Mouse (Mus musculus) embryo, embryonic 10 days (tissue): ENCODE data around the gene Mob3b.
"Not testable (repeated sequence)": the region's sequence is repeated elsewhere in the genome, so short reads cannot be mapped to it uniquely, and the experiment has no call there.

Source experiments
- DNase-seq: peaks from one replicate; pipeline ENCODE4 v3.0.0-alpha.2; 2015; ENCODE audit warnings: low spot score

Mob3b gene

DNA sequence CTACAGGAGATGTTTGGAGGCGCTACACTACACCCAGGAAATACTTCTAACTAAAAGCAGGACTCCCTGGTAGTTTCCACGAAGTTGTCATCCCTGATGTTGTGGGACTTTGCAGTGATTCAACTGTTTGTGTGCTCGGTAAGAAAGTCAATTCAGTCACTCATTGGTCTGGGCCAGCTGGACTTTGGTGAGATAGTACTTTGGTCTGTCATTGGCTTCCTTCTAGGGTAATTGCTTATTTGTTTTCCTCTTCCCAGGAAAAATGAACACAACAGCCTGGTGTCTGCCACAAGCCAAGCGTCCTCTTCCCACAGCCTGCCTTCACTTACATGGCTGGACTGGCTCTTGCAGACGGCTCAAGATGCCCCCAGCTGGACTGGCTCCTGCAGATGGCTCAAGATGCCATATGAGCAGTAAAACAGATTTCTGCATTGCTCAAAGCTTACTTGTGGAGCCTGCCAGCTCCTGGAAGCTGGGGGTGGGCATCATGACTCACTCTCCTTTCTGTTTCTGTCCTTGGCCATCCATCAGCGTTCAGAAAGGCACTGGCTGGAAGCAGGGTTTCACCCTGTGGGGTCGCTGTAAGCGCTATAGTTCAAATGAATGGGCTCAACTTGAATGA lies 190.8 kb downstream of the Mob3b start:
- peak; percentile 17 for DNase-seq

DNA sequence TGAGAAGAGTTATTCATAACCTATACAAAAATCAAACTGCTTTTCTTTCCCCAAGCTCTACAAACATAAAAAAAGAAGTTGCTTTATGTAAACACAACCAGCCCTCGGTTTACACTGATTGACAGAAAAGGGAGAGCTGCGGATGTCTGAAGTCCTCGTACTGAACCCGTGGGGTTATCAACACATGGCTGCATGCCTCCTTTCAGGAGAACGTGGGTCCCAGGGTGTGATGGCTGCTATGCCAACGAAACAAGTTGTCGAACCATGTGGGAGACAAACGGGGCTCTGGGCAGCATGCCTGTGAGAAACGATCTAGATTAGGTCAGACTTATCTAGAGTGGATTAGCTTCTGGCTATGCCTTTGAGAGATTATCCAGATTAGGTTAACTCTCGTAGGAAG lies 192.4 kb downstream of the Mob3b start:
- no peak for DNase-seq

DNA sequence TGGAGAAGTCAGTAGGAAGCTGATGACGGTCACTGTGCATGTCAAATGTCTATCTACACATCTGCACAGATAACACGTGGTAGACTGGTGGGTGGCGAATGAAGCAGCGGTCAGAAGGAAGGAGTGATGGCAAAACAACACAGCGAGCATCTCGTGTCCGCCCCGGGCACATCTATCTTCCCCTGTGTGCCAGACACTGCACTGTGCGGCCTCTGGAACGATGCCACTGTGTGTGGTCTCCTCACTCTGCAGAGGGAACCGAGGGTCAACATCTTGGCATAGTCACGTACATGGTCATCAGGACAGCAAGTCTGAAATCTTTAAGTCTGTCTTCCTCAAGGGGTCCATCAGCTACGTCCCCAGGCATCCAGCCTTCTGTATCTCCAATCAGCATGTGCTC lies 193.3 kb downstream of the Mob3b start:
- peak; percentile 13 for DNase-seq

DNA sequence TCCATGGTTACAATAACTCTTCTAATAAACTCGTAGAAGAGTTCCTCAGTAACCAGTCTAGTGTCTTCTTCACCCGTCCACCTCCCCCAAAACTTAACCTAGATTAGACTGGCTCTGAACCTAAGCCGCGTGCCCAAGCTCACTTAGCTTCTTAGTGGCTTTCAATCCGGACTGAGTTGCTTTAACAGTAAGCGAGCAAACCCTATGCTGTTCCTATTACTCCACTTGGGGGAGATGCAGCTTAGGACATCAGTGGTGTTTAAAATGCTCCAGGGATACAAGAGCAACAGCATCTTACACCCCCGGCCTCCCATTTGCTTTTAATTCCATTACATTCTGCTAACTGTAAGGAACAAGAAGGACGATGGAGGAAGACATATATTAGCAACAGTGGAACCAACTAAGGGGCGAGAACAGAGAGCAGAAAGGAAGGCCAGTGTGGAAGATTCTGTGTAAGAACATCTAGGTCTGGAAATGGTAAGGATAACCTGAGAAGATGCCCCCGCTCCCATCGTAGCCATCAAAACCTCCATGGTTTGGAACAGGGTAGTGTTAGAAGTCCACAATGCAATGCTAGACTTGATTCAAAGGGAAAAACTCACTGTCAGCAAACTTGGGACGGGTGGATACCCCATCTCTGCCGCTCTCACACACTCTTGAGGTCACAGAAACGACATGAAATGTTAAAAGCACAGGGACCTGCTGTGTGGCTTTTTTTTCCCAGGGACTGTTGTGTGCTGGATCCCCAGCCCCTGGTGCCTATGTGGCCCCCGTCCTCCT lies 196.3 kb downstream of the Mob3b start:
- DNase-seq, result peak; percentile 36

DNA sequence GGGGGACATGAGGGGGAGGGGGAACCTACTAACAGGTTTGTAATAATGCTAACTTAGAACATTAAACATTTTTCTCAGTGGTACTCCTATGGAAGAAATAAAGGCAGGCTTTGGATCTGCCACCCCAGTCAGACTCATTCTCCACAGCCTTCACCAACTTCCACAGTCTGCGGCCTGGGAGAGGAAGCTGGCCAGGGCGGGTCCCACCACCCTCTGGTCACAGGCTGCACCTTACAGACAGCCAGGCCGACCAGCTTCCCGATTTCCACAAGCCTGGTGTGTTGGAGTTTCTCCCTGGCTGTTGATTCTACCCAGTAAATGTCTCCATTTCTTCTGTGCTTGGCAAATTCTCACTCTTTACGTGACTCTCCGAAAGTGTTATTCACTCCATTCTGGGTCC lies 197.8 kb downstream of the Mob3b start:
- DNase-seq, result no peak

DNA sequence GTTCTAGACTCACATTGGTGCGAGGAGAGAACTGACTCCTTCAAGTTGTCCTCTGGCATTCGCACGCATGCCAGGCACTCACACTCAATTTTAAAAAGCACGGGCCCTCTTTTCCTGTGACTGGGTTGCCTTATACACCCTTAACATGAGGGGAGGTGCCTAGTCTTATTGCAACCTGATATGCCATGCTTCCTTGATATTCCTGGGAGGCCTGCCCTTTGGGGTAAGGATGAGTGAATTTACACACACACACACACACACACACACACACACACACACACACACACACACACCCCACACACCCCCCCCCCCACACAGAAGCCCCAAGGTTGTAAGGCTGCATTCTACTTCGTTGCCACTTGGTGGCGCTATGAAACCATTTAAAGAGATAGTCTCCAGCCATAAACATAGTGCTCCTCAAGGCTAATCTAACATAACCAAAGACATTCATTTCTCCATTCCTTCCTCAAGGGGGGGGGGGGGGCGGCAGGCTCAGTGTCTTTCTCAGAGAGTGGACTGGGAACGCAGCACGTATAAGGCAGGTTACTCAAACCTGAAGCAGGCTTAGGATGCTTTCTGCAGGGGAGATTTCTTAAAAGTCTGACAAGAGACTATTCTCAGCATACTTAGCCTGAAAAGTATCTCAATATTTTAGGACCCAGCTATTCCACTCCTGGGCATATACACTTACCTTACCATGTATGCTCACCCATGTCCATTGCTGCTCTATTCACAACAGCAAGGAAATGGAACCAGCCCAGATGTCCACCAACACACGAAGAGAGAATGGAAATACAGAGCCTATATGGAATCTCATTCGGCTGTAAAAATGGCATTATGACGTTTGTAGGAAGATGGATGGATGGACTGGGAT lies 198.9 kb downstream of the Mob3b start:
- DNase-seq, result peak; percentile 75

DNA sequence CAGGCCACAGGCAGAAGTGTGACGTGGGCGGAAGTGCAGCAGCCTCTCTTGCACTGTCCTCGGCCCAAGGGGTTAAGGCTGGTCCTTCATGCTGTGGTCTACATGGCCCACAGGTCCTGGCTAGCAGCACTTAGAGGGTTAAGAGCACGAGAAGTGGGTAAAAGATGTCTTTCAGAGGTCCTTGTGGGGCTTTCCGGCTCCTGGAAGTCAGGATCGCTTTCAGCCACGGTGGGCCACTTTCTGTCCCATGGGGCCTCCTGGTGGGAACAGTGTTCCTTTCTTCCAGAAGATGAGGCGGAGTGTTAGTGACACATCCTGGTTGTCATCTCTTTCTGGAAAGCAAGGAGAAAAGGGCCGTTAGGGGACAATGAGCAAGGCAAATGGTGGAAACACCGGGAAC lies 203.6 kb downstream of the Mob3b start:
- no peak for DNase-seq

DNA sequence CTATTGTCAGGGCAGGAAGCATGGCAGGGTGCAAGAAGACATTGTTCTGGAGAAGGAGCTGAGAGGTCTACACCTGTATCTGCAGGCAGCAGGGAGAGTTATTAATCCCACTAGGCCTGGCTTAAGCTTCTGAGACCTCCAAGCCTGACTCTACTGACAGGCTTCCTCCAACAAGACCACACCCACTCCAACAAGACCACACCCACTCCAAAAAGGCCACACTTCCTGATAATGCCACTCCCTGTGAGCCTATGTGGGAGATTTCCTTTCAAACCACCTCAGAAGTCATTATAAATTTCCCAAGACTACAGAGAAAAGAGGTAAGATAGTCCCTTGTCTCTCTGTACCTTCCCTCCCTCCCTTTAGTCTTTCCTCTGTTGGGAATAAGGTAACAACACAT lies 210.1 kb downstream of the Mob3b start:
- DNase-seq, result no peak

DNA sequence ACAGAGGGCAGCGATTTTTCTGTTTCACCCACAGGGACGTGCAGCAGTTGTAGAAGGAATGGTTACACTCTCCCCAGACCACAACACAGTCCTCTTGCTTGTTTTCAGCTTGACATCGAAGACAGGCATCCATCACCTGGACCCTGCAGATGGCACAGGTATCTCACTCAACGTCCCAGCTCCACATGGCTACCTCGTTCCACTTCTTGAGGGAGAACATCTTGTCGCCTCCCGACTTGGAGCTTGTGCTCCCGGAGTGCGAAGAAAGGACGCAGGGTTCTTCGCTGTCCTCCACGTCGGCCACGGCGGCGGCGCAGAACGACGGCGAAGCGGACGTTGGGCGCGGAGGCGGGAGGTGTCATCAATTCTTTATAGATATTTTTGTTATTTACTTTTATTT lies 216.2 kb downstream of the Mob3b start:
- DNase-seq, result no peak

DNA sequence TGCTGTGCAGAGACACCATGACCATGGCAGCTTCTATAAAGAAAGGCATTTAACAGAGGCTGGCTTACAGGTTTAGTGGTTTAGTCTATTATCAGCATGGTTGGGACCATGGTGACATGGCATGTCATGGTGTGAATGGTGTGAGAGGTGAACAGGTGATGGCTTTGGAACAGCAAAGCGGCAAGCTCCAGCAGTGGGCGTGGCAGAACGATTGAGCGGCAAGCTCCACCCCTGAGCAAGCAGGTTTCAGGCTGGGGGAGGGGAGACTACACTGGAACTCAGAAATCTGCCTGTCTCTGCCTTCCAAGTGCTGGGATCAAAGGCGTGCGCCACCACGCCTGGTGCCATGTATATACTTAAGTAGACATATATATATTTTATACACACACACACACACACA lies 228.9 kb downstream of the Mob3b start:
- not testable (repeated sequence) for DNase-seq

DNA sequence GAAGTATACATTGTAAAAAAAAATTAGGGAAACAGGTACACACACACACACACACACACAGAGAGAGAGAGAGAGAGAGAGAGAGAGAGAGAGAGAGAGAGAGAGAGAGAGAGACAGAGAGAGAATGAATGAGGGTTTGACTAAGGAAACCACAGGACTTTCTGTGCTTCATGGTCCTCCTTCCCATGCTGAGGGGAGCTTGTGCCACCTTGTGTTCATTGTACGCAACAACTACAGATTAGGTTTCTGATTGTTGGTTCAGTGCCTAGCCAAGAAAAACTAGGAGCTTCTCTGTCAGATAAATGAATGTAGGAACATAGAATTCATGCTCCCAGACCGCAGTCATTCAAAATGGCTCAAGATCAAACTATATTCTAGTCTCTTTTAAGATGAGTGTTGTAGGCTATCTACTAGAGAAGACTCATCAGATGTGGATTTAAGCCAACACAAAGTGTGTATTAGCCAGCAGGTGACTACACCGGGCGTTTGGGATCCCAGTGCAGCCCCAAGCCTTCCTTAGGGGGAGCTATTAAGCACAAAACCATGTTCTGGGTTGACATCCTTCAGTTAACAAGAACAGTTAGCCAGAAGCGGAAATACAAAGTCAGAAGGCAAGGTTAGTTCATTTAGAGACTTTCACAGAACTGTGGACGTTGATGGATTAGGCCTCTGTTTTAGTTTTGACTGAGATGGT lies 235.0 kb downstream of the Mob3b start:
- DNase-seq, result peak; percentile 86

DNA sequence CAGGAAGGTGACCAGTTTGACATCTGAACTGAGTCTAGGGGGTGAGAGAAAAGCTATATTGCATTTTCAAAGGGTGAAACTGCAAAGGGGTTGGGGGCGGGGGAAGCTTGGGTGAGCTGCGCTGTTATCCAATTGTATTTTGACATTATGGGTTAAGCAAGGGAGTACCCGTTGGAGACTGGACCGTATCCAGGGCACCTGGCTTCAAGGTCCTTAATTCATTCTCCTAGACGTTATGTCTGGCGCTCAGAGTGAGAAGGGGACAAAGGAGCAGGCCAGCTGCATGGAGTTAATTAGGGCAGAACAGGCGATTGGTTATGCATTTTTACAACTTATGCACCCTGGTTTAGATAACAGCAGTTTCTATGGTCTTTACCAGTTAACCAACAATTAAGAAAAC lies 239.9 kb downstream of the Mob3b start:
- DNase-seq, result no peak

DNA sequence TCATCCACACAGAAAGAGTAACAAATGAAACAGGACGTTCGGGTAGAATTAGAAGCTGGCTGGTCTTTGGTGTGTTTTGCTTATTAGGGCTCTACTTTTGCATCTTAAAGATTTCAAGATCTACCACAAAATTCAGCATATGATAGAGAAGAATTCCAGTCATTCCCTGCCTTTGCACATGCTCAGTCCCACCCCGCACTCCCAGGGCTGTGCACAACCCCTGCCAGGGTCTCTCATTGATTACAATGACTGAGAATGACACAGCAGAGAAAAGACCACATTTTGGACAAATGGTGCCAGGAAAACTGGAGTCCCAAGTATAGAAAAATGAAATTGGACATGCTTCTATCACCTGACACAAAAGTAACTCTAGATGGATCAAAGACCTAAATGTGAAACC lies 245.1 kb downstream of the Mob3b start:
- no peak for DNase-seq

DNA sequence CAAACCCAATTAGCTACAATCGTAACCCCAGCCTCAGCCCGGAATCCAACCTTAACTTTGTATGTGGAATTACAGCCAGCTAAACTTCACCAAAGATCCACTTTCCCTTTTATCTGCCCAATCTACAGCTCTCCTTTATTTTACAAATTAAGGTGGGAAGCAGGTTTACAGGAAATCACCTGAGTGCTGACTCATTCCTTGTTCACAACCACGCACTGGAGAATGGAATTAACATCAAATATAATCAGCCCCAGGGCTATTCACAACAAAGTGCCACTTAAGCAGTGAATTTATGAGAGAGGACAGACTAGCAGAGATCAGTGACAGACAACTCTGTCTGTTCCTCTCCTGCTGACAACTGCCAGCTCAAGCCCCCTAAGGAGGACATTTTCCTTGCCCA lies 245.9 kb downstream of the Mob3b start:
- DNase-seq, result no peak

DNA sequence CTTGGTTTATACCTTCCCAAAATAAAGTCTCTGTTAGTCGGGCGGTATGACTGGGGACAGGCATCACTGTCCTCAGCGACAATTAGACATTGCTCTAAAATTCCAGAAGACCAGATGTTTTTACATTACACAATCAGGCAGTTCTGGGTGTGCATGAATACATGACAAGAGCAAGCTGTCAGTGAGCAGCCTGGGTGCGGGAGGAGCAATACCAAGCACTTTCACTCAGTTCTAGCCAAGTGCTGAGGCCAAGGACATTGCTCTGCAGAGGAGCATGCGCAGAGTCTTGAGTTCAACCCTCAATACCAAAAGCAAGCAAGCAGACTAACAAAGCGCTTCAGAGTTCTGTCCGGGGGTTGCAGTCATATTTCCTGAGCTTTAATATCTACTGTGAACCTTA lies 249.2 kb downstream of the Mob3b start:
- DNase-seq, result no peak

DNA sequence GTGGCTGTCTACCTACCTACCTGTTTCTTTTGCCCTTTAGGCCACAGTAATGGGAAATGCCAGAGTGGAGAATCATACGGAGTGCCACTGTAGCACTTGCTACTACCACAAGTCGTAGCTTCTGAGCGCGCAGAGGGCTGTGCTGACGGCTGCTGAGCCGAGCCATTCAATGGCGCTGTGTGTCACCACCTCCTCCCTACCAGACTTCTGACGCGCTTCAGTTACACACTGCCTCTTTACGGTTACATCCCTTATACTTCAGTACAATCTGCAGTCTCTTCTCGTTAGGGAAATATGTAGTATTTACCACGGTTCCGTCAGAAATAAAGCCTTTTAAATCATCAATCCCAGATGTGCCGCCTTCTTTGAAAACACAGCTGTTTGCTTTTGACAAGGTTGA lies 250.3 kb downstream of the Mob3b start:
- DNase-seq, result peak; percentile 37

DNA sequence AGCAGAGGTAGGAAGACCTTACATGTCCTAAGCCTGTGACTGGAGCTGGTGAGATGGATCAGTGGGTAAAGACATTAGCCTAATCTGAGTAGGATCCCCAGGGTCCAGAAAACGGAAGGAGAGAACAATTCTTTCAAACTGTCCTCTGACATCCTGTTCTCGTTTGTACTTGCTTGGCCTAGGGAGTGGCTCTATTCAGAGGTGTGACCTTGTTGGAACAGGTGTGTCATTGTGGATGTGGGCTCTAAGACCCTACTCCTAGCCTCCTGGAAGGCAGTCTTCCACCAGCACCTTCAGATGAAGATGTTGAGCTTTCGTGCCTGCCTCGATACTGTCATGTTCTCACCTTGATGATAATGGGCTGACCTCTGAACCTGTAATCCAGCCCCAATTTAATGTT lies 251.1 kb downstream of the Mob3b start:
- no peak for DNase-seq

DNA sequence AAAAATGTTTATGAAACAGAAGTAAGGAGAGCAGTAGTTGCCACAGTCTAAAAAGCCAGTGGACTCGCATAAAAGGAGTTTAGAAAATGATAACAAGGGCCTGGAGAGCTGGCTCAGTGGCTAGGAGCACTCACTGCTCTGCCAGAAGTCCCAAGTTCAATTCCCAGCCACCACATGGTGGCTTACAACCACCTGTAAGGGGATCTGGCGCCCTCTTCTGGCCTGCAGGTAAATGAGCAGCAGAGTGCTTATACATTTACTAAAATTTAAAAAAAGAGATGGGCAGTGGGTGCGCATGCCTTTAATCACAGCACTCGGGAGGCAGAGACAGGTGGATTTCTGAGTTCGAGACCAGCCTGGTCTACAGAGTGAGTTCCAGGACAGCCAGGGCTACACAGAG lies 251.9 kb downstream of the Mob3b start:
- no peak for DNase-seq

DNA sequence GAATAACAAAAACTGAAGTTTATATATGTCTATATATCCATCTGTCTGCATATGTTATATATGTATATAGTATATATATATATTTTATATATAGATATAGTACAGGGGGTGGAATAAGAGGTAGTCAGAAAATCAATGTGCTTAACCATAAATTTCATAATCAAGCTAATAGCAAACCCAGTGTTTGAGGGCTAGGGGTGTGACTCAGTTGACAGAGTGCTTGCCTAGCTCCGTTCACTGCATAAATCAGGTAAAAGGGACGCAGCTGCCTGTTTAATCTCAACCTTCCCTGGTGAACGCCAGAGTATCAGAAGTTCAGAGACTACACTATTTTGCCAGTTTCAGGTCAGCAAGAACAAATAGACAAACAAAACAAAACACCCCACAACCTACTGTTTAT lies 255.7 kb downstream of the Mob3b start:
- DNase-seq, result not testable (repeated sequence)

DNA sequence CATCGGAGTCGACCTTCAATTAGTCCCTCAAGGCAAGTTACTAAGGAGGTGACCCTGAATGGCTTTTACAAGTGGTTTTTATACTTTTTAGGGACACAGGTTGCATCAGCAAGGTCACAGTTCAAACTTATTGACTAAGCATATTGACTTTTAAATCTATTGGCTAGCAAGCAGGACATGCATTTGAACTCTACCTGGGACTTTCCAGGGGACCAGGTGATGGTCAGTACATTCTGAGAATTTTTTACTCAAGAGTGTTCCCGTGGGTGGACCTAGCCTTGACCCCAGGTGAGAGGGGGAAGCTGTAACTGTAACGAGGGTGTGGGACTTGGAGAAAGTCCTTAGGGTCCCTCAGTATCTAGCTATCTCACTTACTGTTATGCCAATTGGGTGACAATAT lies 256.1 kb downstream of the Mob3b start:
- no peak for DNase-seq

DNA sequence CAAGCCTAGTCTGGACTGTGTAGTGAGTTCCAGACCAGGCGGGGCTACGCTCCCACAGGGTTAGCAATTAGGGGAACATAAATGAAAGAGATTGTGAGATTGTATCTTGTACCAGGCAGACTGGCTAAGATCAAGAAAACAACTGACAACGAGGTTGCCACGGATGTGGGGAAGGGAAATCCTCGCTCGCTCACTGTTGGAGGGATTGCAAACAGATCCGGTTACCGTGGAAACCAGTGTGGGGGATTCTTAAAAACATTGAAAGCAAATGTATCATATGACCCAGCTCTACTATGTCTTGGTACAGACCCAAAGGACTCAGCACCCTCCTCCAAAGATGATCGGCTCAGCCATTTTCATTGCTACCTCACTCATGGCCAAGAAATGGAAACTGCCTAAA lies 257.1 kb downstream of the Mob3b start:
- DNase-seq, result no peak

DNA sequence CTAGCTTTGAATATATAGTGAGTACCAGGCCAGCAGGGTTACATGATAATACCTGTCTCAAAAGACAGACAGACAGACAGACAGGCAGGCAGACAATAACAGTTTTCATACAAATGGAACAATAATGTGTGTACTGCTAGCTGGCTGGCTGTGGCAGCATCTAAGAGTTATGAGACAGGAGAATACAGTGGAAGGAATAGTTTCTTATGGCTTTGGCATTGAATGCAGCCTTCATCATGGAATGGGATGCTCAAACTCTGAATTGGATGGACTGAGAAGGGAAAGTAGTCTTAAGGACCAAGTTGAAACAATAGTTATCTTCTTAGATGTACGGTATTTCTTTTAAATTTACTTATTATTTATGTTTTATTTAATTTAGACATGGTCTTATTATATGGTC lies 258.0 kb downstream of the Mob3b start:
- no peak for DNase-seq
